Mouse (Mus musculus): ENCODE measurements around the gene Ddx3x. TPM values are rescaled to one million over a fixed set of nuclear protein-coding genes. Genes with fewer than 3 reads are reported as not detected.

Ddx3x gene
- polyA plus RNA-seq, 2 experiments = 34.5 to 54.5 TPM

DNA sequence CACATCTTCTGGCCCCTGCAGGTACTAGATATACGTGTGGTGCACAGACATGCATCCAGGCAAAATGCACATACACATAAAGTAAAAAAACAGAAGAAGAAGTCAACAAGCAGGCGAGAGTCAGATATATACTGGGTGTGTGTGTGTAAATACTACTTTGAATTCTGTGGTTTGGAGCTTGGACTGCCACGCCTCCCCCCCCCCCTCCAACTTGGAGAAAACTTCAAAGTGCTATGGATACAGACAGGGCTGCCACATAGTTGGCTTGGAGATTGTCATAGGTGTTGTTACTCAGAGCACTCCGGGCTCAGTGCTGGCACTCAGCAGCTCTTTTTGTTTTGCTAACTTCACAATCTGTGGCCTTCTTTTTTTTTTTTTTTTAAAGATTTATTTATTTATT is 29.1 kb upstream of the Ddx3x start:
- no peak for TF ChIP-seq EP300 (IDR thresholded peaks at IDR 0.05; ENCODE audit: low read depth)
- TF ChIP-seq CTCF (IDR thresholded peaks at IDR 0.05; ENCODE audit: low read depth) = no peak
- H3K4me2 ChIP-seq (ENCODE audit: low read depth) = no peak overlapping the region
- no peak overlapping the region for H3K9ac ChIP-seq (replicated peaks)
- ATAC-seq (ENCODE audit: insufficient read depth) = no peak
- 45% methylated on average over 4 of the region's 4 CpGs for WGBS (ENCODE audit: insufficient replicate concordance)
- no peaks in the 10 kb centered on the region for H3K36me3 ChIP-seq (replicated peaks; ENCODE audit: control insufficient read depth, insufficient read depth, low read depth)
- H3K27me3 ChIP-seq (ENCODE audit: control insufficient read depth, insufficient read depth, low read length) = no peaks in the 10 kb centered on the region
- no peak overlapping the region for H3K4me3 ChIP-seq (ENCODE audit: insufficient read depth in 1 of 2, low read depth in 2 of 2, low read length in 2 of 2)
- H3K4me1 ChIP-seq (replicated peaks; ENCODE audit: control insufficient read depth in 2 of 2, insufficient read depth in 2 of 2, low read length in 1 of 2) = no peaks in the 10 kb centered on the region
- no peak overlapping the region for H3K27ac ChIP-seq
- H3K9me3 ChIP-seq (ENCODE audit: control insufficient read depth, low read length) = no peaks in the 10 kb centered on the region
- no peak for DNase-seq (ENCODE audit: low read depth in 3 of 3, low spot score in 3 of 3)

DNA sequence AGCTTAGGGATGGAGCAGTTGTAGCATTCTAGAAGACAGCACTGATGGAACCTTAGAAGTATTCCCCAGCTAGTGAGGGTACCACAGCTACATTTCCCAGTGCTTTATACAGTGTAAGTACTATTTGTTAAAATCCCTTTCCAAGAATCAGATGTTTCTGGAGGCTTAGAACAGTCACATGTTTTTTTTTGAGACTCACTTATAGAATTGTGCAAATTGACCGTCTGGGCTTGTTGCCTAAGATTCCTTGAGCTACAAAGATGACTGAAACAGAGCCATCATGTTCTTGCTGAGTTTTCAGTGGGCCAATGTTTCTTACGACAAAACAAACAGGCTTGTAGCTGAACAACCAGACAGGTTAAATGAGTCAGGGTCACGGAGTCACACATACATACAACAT is 26.5 kb upstream of the Ddx3x start:
- no peaks in the 10 kb centered on the region for H3K27me3 ChIP-seq (ENCODE audit: control insufficient read depth, insufficient read depth, low read length)
- H3K4me1 ChIP-seq (replicated peaks; ENCODE audit: control insufficient read depth in 2 of 2, insufficient read depth in 2 of 2, low read length in 1 of 2) = no peaks in the 10 kb centered on the region
- ATAC-seq (ENCODE audit: insufficient read depth) (no peak), DNase-seq (ENCODE audit: low read depth in 3 of 3, low spot score in 3 of 3) (no peak)
- no peak overlapping the region for H3K9ac ChIP-seq (replicated peaks)
- TF ChIP-seq EP300 (IDR thresholded peaks at IDR 0.05; ENCODE audit: low read depth) (no peak), CTCF (IDR thresholded peaks at IDR 0.05; ENCODE audit: low read depth) (no peak)
- no peak overlapping the region for H3K27ac ChIP-seq
- no peak overlapping the region for H3K4me3 ChIP-seq (ENCODE audit: insufficient read depth in 1 of 2, low read depth in 2 of 2, low read length in 2 of 2)
- H3K9me3 ChIP-seq (ENCODE audit: control insufficient read depth, low read length) = no peaks in the 10 kb centered on the region
- no peak overlapping the region for H3K4me2 ChIP-seq (ENCODE audit: low read depth)
- no peaks in the 10 kb centered on the region for H3K36me3 ChIP-seq (replicated peaks; ENCODE audit: control insufficient read depth, insufficient read depth, low read depth)
- 53% methylated on average over 3 of the region's 3 CpGs for WGBS (ENCODE audit: insufficient replicate concordance)

DNA sequence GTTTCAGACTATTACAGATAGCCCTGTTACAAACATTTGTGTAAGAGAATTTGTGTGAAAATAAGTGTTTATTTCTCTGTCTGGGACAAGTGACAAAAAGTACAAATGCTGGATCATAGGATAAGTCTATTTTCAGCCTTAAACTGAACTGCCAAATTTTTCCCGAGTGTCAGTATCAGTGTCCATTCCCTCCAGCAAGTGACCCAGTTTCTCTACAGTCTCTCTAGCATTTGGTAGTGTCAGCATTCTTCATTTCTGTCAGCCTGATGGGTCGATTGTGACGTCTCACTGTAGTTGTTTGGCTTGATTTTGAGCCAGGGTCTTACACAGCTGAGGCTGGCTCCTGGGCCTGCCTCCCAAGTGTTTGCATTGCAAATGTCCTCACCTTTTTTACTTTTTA is 17.4 kb upstream of the Ddx3x start:
- no peak for TF ChIP-seq CTCF (IDR thresholded peaks at IDR 0.05; ENCODE audit: low read depth)
- TF ChIP-seq EP300 (IDR thresholded peaks at IDR 0.05; ENCODE audit: low read depth) = no peak
- 58% methylated on average over 3 of the region's 3 CpGs for WGBS (ENCODE audit: insufficient replicate concordance)
- Histone ChIP-seq H3K4me3 (ENCODE audit: insufficient read depth in 1 of 2, low read depth in 2 of 2, low read length in 2 of 2) (no peak overlapping the region), H3K4me1 (replicated peaks; ENCODE audit: control insufficient read depth in 2 of 2, insufficient read depth in 2 of 2, low read length in 1 of 2) (no peaks in the 10 kb centered on the region), H3K9ac (replicated peaks) (no peak overlapping the region), H3K36me3 (replicated peaks; ENCODE audit: control insufficient read depth, insufficient read depth, low read depth) (no peaks in the 10 kb centered on the region), H3K9me3 (ENCODE audit: control insufficient read depth, low read length) (no peaks in the 10 kb centered on the region), H3K4me2 (ENCODE audit: low read depth) (no peak overlapping the region), H3K27ac (no peak overlapping the region), H3K27me3 (ENCODE audit: control insufficient read depth, insufficient read depth, low read length) (no peaks in the 10 kb centered on the region)
- DNase-seq (ENCODE audit: low read depth in 3 of 3, low spot score in 3 of 3) (no peak), ATAC-seq (ENCODE audit: insufficient read depth) (no peak)

DNA sequence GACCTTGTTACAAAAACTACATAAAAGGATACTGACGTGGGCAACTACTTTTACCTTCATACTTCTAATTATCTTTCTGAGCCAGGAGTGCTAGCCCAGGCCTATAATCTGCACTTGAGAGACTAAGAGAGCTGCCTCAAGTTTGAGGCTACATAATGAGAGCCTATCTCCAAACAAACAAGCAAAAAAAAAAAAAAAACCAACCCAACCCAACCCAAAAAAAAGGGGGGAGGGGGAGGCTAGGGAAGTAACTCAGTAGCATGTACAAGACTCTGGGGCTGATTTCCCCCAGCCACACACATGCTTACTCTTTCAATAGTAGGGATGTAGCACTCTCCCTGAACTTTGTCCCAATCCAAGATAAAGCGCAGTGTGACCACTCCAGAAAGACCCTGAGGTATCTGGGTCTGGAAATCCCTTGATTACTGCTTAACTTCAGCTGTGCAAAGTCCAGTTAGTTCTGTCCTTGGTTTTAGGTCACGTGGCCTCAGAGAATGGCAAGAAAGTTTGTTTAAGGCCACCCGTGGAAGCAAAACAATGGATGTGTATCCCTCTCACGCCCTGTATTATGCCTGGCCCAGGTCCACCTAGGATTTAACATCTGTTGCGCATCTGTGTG is 5.1 kb upstream of the Ddx3x start:
- ATAC-seq (ENCODE audit: insufficient read depth) (no peak), DNase-seq (ENCODE audit: low read depth in 3 of 3, low spot score in 3 of 3) (no peak)
- H3K9me3 ChIP-seq (ENCODE audit: control insufficient read depth, low read length) = no peaks in the 10 kb centered on the region
- H3K9ac ChIP-seq (replicated peaks) = no peak overlapping the region
- H3K27ac ChIP-seq = no peak overlapping the region
- TF ChIP-seq CTCF (IDR thresholded peaks at IDR 0.05; ENCODE audit: low read depth) (no peak), EP300 (IDR thresholded peaks at IDR 0.05; ENCODE audit: low read depth) (no peak)
- H3K4me1 ChIP-seq (replicated peaks; ENCODE audit: control insufficient read depth in 2 of 2, insufficient read depth in 2 of 2, low read length in 1 of 2) = no peaks in the 10 kb centered on the region; a peak in 1 of 4 replicates
- WGBS (ENCODE audit: insufficient replicate concordance) = 57% methylated on average over 6 of the region's 6 CpGs
- H3K27me3 ChIP-seq (ENCODE audit: control insufficient read depth, insufficient read depth, low read length) = no peaks in the 10 kb centered on the region
- H3K4me3 ChIP-seq (ENCODE audit: insufficient read depth in 1 of 2, low read depth in 2 of 2, low read length in 2 of 2) = no peak overlapping the region
- no peaks in the 10 kb centered on the region for H3K36me3 ChIP-seq (replicated peaks; ENCODE audit: control insufficient read depth, insufficient read depth, low read depth)
- H3K4me2 ChIP-seq (ENCODE audit: low read depth) = no peak overlapping the region

DNA sequence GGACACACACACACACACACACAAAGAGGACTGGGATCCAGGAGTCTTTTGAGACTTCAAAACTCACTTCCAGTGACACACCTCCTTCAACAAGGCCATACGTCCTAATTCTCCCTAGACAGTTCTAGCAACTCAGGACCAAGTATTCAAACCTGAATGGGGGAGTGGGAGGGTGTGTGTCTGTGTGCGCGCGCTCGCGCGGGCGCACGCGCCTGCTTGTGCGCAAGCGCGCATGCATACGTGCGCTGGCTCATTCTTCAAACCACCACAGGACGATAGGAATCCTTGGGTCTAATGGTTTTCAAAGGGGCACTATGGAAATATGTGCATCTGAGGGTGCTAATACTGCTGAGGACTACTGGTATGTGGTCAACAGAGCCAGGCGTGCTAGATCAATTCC is 1.8 kb upstream of the Ddx3x start:
- no peaks in the 10 kb centered on the region for H3K27me3 ChIP-seq (ENCODE audit: control insufficient read depth, insufficient read depth, low read length)
- H3K36me3 ChIP-seq (replicated peaks; ENCODE audit: control insufficient read depth, insufficient read depth, low read depth) = peaks cover under 1% of the 10 kb centered on the region
- TF ChIP-seq CTCF (IDR thresholded peaks at IDR 0.05; ENCODE audit: low read depth) (no peak), EP300 (IDR thresholded peaks at IDR 0.05; ENCODE audit: low read depth) (no peak)
- H3K9ac ChIP-seq (replicated peaks) = no peak overlapping the region
- WGBS (ENCODE audit: insufficient replicate concordance) = 82% methylated on average over 17 of the region's 17 CpGs
- peaks cover 0 to 2% of the 10 kb centered on the region in 2 experiments; a peak in 2 of 4 replicates for H3K4me1 ChIP-seq (replicated peaks; ENCODE audit: control insufficient read depth in 2 of 2, insufficient read depth in 2 of 2, low read length in 1 of 2)
- H3K9me3 ChIP-seq (ENCODE audit: control insufficient read depth, low read length) = no peaks in the 10 kb centered on the region
- no peak overlapping the region for H3K4me3 ChIP-seq (ENCODE audit: insufficient read depth in 1 of 2, low read depth in 2 of 2, low read length in 2 of 2)
- no peak overlapping the region for H3K27ac ChIP-seq
- ATAC-seq (ENCODE audit: insufficient read depth) = no peak
- no peak for DNase-seq (ENCODE audit: low read depth in 3 of 3, low spot score in 3 of 3)
- H3K4me2 ChIP-seq (ENCODE audit: low read depth) = no peak overlapping the region
